Mouse (Mus musculus) bone marrow macrophage, adult 2 months (primary cell): ENCODE results near the gene Pid1.

Experiments used
- CTCF ChIP-seq: IDR thresholded peaks from 2 replicates; pipeline ENCODE4 v1.5.1; 2012; ENCODE audit warnings: low read depth, mild to moderate bottlenecking, low read length, moderate library complexity
- POLR2A ChIP-seq: IDR thresholded peaks from 2 replicates; pipeline ENCODE4 v1.6.1; 2012; ENCODE audit warnings: mild to moderate bottlenecking, low read depth, low read length, borderline replicate concordance

- TF ChIP-seq CTCF (no peak), POLR2A (no peak)
Measured at GRCm38 (mm10) chr1:84250770-84251169, 113.2 kb downstream of the Pid1 start.
